ENCODE assay signal across 24 mouse cellular contexts in the genomic region with DNA sequence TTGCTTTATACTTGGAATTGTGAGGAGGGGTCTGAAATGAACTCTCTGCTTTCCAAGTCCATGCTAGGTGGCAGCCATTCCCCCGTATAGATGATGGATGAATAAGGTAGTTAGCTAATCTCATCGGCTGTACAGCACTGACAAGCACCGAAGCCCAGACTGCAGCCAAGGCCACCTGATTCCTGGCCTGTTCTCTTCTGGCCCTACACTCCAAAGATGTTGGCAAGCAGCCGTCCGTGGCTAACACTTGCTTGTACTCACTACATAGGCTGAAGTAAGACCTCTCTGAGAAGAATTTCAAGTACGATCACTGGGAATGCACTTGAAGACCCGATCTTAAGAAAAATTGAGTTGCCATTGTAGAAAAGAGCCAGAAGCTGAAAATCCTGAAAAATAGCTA.
A peak's percentile ranks its signal among the peaks of the same experiment; 100 is the strongest.
DNase-seq lines count a peak whose midpoint lies in the region; ATAC-seq and TF ChIP-seq lines count a peak whose summit lies in the region.
"Had no signal": no experiment of that assay in that cellular context is flagged by ENCODE, and none has a peak within 500 bp of the region (broad histone marks: within the 10 kb centered on the region; RNA-seq: fewer than 3 reads in every experiment).

No protein-coding gene starts in this region.

- H3K27ac ChIP-seq in lung, postnatal 0 days (ENCODE audit: low read length): no peak overlapping the region
- H3K27ac ChIP-seq: forebrain, embryonic 10.5 days; heart, adult 2 months; hindbrain, embryonic 13.5 days; limb, embryonic 15.5 days; liver, embryonic 14.5 days; midbrain, embryonic 10.5 days; neural tube, embryonic 13.5 days had no signal

- no peak overlapping the region for H3K4me2 ChIP-seq in lung, postnatal 0 days (replicated peaks; ENCODE audit: low read depth, low read length)
- H3K4me2 ChIP-seq: hindbrain, embryonic 13.5 days; limb, embryonic 15.5 days; neural tube, embryonic 13.5 days had no signal

- H3K9ac ChIP-seq in lung, postnatal 0 days (replicated peaks; ENCODE audit: low read depth): no peak overlapping the region
- H3K9ac ChIP-seq: hindbrain, embryonic 13.5 days; limb, embryonic 15.5 days; liver, embryonic 14.5 days; neural tube, embryonic 13.5 days had no signal

- no peaks in the 10 kb centered on the region for H3K4me1 ChIP-seq in lung, postnatal 0 days (ENCODE audit: insufficient read depth, low read depth, low read length)
- H3K4me1 ChIP-seq: forebrain, embryonic 10.5 days; hindbrain, embryonic 13.5 days; limb, embryonic 15.5 days; midbrain, embryonic 10.5 days; neural tube, embryonic 13.5 days had no signal

- H3K36me3 ChIP-seq in lung, postnatal 0 days (ENCODE audit: insufficient read depth, low read length): no peaks in the 10 kb centered on the region
- H3K36me3 ChIP-seq: forebrain, embryonic 10.5 days; hindbrain, embryonic 13.5 days; limb, embryonic 15.5 days; midbrain, embryonic 10.5 days; neural tube, embryonic 13.5 days had no signal

- H3K4me3 ChIP-seq in lung, postnatal 0 days (ENCODE audit: low read depth, low read length): no peak overlapping the region
- H3K4me3 ChIP-seq: forebrain, embryonic 10.5 days; heart, adult 2 months; hindbrain, embryonic 13.5 days; limb, embryonic 15.5 days; midbrain, embryonic 10.5 days; myocyte; neural tube, embryonic 13.5 days had no signal

- DNase-seq in cerebellum, adult 8-10 months: no peak
- DNase-seq in adrenal gland, postnatal 25 days: peak; percentile 6
- DNase-seq in cerebellum, adult 9-10 months: peak; percentile 45
- DNase-seq in lung, postnatal 0 days (ENCODE audit: low spot score): peak; percentile 42
- no peak for DNase-seq in urinary bladder, postnatal 4 days (ENCODE audit: low spot score in 2 of 2)
- DNase-seq in layer of hippocampus, adult 9-11 months: no peak
- no peak for DNase-seq in spleen, adult 12 weeks (ENCODE audit: low spot score)
- DNase-seq: gastrocnemius, postnatal 36 days; heart, adult 2 months; kidney, adult 18-20 months; kidney, postnatal 4 days; retina, postnatal 1 day; thymus, postnatal 25 days had no signal

- TF ChIP-seq EP300 in lung, postnatal 0 days (IDR thresholded peaks at IDR 0.05): no peak

- peak; percentile 87 for ATAC-seq in cerebellum, adult (ENCODE audit: insufficient number of reproducible peaks, low FRiP score, low TSS enrichment)
- peak; percentile 49; the same call in 1 of the 2 replicates for ATAC-seq in lung, postnatal 0 days
- ATAC-seq: CD4-positive, CD25-positive, alpha-beta regulatory T cell, adult 4 months; inflammation-experienced regulatory T-cells, adult 6 months; midbrain, embryonic 16.5 days had no signal

- TF ChIP-seq CTCF in lung, postnatal 0 days (IDR thresholded peaks at IDR 0.05): no peak

- WGBS in lung, postnatal 0 days: 57% methylated on average over 7 of the region's 7 CpGs

- H3K9me3 ChIP-seq in lung, postnatal 0 days (ENCODE audit: low read length): no peaks in the 10 kb centered on the region
- H3K9me3 ChIP-seq: forebrain, embryonic 10.5 days; hindbrain, embryonic 13.5 days; limb, embryonic 15.5 days; midbrain, embryonic 10.5 days; neural tube, embryonic 13.5 days had no signal

- H3K27me3 ChIP-seq in lung, postnatal 0 days (replicated peaks; ENCODE audit: insufficient read depth, low read length): no peaks in the 10 kb centered on the region
- H3K27me3 ChIP-seq: hindbrain, embryonic 13.5 days; limb, embryonic 15.5 days; neural tube, embryonic 13.5 days had no signal

Comparison
In these comparisons a context has a peak if more than half of its experiments do, and no peak if none do; other contexts are left out.
1. DNase-seq: peak in adrenal gland, postnatal 25 days (single experiment), cerebellum, adult 9-10 months (single experiment) and lung, postnatal 0 days (single experiment); none in cerebellum, adult 8-10 months (single experiment), urinary bladder, postnatal 4 days (0 of 2), layer of hippocampus, adult 9-11 months (single experiment) and spleen, adult 12 weeks (single experiment).